Mouse (Mus musculus) brain, embryonic 14.5 days (tissue): ENCODE results near the gene Olfr743.

ENCODE experiments used
- CTCF ChIP-seq: fragments of 200-500 bp; IDR thresholded peaks from 2 replicates; pipeline ENCODE4 v1.5.1; 2012; ENCODE audit warnings: inconsistent platforms, mild to moderate bottlenecking, moderate library complexity, borderline replicate concordance; ENCODE audit not compliant: insufficient read depth, insufficient read length; ENCODE audit errors: extremely low read depth
- POLR2A ChIP-seq: fragments of 200-500 bp; IDR thresholded peaks from 2 replicates; pipeline ENCODE4 v1.6.1; 2012; ENCODE audit warnings: mild to moderate bottlenecking, inconsistent platforms, borderline replicate concordance; ENCODE audit not compliant: poor library complexity, insufficient read depth, insufficient read length, severe bottlenecking; ENCODE audit errors: extremely low read depth

GRCm38 (mm10) chr14:50552734-50553133 lies 31.1 kb downstream of the Olfr743 start:
- TF ChIP-seq CTCF: no peak
- no peak for TF ChIP-seq POLR2A
